Mouse (Mus musculus) cerebellum, postnatal 10 days (tissue): ENCODE results near the gene Myzap.
A peak's percentile ranks its signal among the peaks of the same experiment; 100 is the strongest.

Experiments
- DNase-seq, 2 experiments: peaks; one replicate each; pipeline ENCODE4 v3.0.0; 2021; ENCODE audit warnings: mixed read lengths in 2 of 2

Gene Myzap

DNA sequence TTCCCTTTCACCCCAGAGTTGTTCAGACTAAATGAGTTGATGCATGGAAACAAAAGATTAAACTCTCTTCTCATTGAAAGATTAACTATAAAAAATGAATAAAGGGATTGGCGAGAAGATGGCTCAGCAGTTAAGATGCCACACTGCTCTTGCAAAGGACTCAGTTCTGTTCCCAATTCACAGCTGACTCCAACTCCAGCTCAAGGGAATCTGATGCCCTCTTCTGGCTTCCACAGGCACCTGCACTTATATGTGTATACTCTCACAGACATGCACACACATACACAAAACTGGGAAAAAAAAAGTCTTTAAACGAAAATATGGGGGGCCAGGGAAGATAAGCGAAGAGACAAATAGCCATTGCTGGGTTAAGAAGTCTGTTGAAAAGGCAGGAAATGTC is 115.6 kb downstream of the Myzap start:
- DNase-seq = no peak

DNA sequence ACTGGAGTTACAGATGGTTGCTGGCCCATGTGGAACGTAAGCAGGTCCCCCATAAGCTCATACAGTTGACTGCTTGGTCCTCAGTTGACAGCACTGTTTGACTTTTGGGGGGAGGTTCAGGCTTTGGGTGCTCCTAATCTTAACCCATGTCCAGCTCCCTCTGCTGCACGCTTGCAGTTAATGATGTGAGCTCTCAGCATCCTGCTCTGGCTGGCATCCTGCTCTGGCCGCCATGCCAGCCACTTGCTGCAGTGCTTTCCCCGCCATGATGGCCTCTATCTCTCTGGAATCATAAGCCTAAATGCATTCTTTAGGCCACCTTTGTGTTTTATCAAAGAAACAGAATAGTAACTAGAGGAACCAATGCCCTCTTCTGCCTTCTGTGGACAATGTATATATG is 116.6 kb downstream of the Myzap start:
- no peak for DNase-seq

DNA sequence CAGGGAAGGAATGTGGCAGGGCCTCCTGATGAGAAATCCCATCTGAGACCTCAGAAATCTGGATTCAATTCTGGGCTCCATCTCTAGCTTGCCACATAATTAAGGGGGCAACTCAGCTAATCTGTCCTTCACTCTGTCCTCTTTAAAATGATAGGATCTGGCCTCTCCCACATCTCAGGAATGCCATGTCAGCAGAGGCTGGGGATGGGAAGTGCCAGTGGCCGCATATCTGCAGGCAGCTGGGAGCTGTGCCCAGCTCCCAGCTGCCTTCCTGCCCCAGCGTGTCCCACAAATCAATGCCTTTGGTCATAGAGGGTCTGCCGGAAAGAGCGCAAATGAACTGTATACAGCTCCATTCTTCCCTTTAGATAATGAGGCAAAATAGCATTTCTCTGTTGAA is 124.7 kb downstream of the Myzap start:
- no peak for DNase-seq

- DNase-seq = peak; percentile 39 to 52
Measured at GRCm38 (mm10) chr9:71466111-71466510, 126.0 kb downstream of the Myzap start.

DNA sequence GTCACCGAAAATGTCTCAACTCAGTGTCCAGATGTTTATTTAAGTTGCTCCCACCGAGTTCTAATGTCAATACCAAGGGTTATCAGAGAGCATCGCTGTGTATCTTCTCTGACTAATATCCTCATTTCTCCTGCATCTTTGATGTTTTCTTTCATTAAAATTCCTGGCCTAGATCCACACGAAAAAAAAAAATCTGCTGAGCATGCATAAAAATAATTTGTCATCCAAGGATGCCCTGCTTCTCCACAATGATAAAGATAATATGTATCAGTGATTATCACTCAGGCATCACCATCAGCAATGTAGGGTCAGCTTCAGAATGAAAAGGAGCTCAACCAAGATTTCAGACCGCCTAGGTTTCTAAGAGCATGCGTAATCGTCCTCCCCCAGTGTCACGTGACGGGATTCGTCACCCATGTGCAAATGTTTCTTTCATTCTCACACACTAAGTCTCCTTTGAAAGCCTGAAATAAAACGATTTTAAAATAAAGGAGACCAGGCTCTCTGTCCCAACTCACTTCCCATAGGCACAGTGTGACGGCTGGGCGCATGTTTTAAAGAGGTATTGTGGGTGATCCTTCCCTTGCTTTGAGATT is 129.0 kb downstream of the Myzap start:
- no peak for DNase-seq

- no peak for DNase-seq
Measured at GRCm38 (mm10) chr9:71456738-71457137, 135.4 kb downstream of the Myzap start.
